Mouse (Mus musculus) induced T-regulatory cell, adult 2 months (primary cell): ENCODE results near the gene Bcas3.

ENCODE experiments used
- DNase-seq: peaks from one replicate; pipeline ENCODE4 v3.0.0-alpha.2; 2012; ENCODE audit warnings: low read depth

The Bcas3 gene

GRCm38 (mm10) chr11:85754631-85755502 lies 401.9 kb downstream of the Bcas3 start:
- no peak for DNase-seq

GRCm38 (mm10) chr11:85755503-85756044 lies 402.6 kb downstream of the Bcas3 start:
- no peak for DNase-seq

- no peak for DNase-seq
Observed at GRCm38 (mm10) chr11:85758891-85759290, 405.9 kb downstream of the Bcas3 start.

- DNase-seq, result no peak
Observed at GRCm38 (mm10) chr11:85759634-85760439, 406.9 kb downstream of the Bcas3 start.

- DNase-seq, result no peak
Observed at GRCm38 (mm10) chr11:85760486-85761141, 407.6 kb downstream of the Bcas3 start.

- no peak for DNase-seq
Observed at GRCm38 (mm10) chr11:85761170-85761569, 408.2 kb downstream of the Bcas3 start.

GRCm38 (mm10) chr11:85763655-85764054 lies 410.7 kb downstream of the Bcas3 start:
- no peak for DNase-seq

GRCm38 (mm10) chr11:85766106-85766723 lies 413.2 kb downstream of the Bcas3 start:
- no peak for DNase-seq

GRCm38 (mm10) chr11:85766811-85767210 lies 413.8 kb downstream of the Bcas3 start:
- DNase-seq, result no peak

- no peak for DNase-seq
Observed at GRCm38 (mm10) chr11:85769740-85770139, 416.8 kb downstream of the Bcas3 start.

GRCm38 (mm10) chr11:85773391-85773790 lies 420.4 kb downstream of the Bcas3 start:
- DNase-seq, result no peak

- DNase-seq, result no peak
Observed at GRCm38 (mm10) chr11:85774707-85775106, 421.7 kb downstream of the Bcas3 start.

- DNase-seq, result no peak
Observed at GRCm38 (mm10) chr11:85775492-85775891, 422.5 kb downstream of the Bcas3 start.

- DNase-seq, result no peak
Observed at GRCm38 (mm10) chr11:85776861-85777360, 423.9 kb downstream of the Bcas3 start.

- DNase-seq, result no peak
Observed at GRCm38 (mm10) chr11:85777950-85778349, 425.0 kb downstream of the Bcas3 start.

GRCm38 (mm10) chr11:85780303-85780702 lies 427.3 kb downstream of the Bcas3 start:
- no peak for DNase-seq

- peak; percentile 11 for DNase-seq
Observed at GRCm38 (mm10) chr11:85786113-85786718, 433.2 kb downstream of the Bcas3 start.

- no peak for DNase-seq
Observed at GRCm38 (mm10) chr11:85789750-85790149, 436.8 kb downstream of the Bcas3 start.

- no peak for DNase-seq
Observed at GRCm38 (mm10) chr11:85790267-85790666, 437.3 kb downstream of the Bcas3 start.

GRCm38 (mm10) chr11:85791212-85791611 lies 438.2 kb downstream of the Bcas3 start:
- no peak for DNase-seq
